Mouse (Mus musculus): ENCODE data around the gene Gm28043.

The Gm28043 gene

GRCm38 (mm10) chr17:29627285-29627684 is 12.6 kb downstream of the Gm28043 start:
- DNase-seq, result no peak

- peak; percentile 59 for DNase-seq
Measured at GRCm38 (mm10) chr17:29628946-29629345, 14.3 kb downstream of the Gm28043 start.

- no peak for DNase-seq
Measured at GRCm38 (mm10) chr17:29629620-29630019, 14.9 kb downstream of the Gm28043 start.

GRCm38 (mm10) chr17:29632312-29632711 is 17.6 kb downstream of the Gm28043 start:
- DNase-seq, result no peak

GRCm38 (mm10) chr17:29635492-29635891 is 20.8 kb downstream of the Gm28043 start:
- no peak for DNase-seq

- DNase-seq, result peak; percentile 50
Measured at GRCm38 (mm10) chr17:29636118-29636517, 21.4 kb downstream of the Gm28043 start.

GRCm38 (mm10) chr17:29637377-29637776 is 22.7 kb downstream of the Gm28043 start:
- DNase-seq, result no peak

- no peak for DNase-seq
Measured at GRCm38 (mm10) chr17:29637895-29638294, 23.2 kb downstream of the Gm28043 start.

- no peak for DNase-seq
Measured at GRCm38 (mm10) chr17:29640971-29641370, 26.3 kb downstream of the Gm28043 start.

GRCm38 (mm10) chr17:29642219-29642618 is 27.5 kb downstream of the Gm28043 start:
- DNase-seq, result no peak

GRCm38 (mm10) chr17:29658249-29658648 is 43.6 kb downstream of the Gm28043 start:
- no peak for DNase-seq

GRCm38 (mm10) chr17:29660076-29660761 is 45.5 kb downstream of the Gm28043 start, which contains the start of gene Cmtr1:
Cmtr1 (plus strand) TSS chr17:29660595.
- peak; percentile 95 for DNase-seq

- no peak for DNase-seq
Measured at GRCm38 (mm10) chr17:29660762-29661391, 46.2 kb downstream of the Gm28043 start.

GRCm38 (mm10) chr17:29662145-29662544 is 47.5 kb downstream of the Gm28043 start:
- peak; percentile 39 for DNase-seq

- DNase-seq, result peak; percentile 92
Measured at GRCm38 (mm10) chr17:29668051-29668986, 53.6 kb downstream of the Gm28043 start.

- DNase-seq, result no peak
Measured at GRCm38 (mm10) chr17:29669030-29669429, 54.4 kb downstream of the Gm28043 start.

GRCm38 (mm10) chr17:29669936-29670335 is 55.3 kb downstream of the Gm28043 start:
- DNase-seq, result no peak

GRCm38 (mm10) chr17:29671021-29671420 is 56.3 kb downstream of the Gm28043 start:
- DNase-seq, result no peak

GRCm38 (mm10) chr17:29673325-29673724 is 58.6 kb downstream of the Gm28043 start:
- DNase-seq, result no peak

GRCm38 (mm10) chr17:29678526-29678925 is 63.9 kb downstream of the Gm28043 start:
- no peak for DNase-seq

GRCm38 (mm10) chr17:29679038-29679767 is 64.5 kb downstream of the Gm28043 start:
- no peak for DNase-seq

- DNase-seq, result peak; percentile 99
Measured at GRCm38 (mm10) chr17:29680174-29680573, 65.5 kb downstream of the Gm28043 start.

- DNase-seq, result no peak
Measured at GRCm38 (mm10) chr17:29680921-29681320, 66.2 kb downstream of the Gm28043 start.
